Mouse (Mus musculus): ENCODE results near the gene Ptf1a.

The Ptf1a gene

DNA sequence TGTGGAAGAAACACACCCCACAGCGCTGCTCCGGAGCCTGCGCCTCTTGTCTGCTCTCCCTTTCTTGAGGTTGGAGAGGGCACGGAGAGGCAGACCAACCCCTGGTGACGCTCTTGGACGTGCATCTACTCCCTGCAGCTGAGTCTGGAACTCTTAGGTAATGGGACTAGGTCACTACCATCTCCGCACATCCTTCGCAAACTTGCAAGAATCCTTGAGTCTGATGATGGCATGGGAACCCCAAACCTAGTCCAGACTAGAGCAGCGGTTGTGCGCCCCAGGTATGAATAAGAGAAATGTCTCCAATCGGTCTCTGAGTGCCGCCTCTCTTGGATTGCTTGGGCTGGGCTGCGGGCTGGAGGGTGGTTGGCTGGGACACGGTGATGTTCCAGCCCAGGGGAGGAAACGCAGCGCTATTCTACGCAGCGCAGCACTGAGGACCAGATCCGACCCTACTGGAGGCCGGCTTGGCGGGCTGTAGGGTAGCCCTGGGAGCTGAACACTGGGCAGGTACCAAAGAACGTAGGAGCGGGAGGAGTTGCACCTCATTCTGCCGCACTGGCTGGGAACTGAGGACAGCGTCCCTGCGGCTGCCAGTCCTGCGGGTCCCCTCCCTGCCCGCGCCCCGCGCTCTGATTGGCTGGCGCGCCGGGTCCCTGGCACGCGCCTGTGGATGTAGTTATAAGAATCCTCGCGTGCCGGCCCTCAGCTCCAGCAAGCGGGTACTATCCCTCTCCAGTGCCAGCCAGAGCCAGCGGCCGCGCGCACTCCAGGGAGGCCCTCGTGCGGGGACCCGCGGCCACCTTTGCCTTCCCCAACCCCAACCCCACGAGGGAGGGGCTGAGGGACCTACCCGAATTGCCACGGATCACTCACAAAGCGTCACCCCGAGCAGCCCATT, at the start of gene Ptf1a:
TSS of gene Ptf1a (plus strand) at position 733 of the 901 bp plus-strand sequence.
- no peak for DNase-seq (ENCODE audit: low spot score in 2 of 2)

DNA sequence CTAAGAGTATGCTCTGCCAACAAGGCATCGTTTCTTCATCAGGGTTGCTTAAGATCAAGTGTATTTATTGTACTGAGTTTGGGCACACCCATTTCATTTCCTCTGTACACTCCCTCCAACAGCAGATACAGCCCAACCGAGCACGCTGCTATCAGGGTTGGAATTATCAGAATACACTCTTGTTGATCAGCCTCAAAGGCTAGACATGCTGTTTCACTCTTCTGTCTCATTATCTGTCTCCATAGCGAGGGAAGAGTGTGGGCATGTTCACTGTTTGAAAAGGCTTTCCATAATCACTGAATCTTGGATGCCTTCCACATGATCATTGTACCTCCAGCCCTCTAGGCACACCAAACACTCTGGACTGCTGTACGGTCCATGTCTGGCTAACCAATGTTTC, 40.1 kb upstream of the Ptf1a start:
- no peak for DNase-seq (ENCODE audit: low spot score in 2 of 2)

DNA sequence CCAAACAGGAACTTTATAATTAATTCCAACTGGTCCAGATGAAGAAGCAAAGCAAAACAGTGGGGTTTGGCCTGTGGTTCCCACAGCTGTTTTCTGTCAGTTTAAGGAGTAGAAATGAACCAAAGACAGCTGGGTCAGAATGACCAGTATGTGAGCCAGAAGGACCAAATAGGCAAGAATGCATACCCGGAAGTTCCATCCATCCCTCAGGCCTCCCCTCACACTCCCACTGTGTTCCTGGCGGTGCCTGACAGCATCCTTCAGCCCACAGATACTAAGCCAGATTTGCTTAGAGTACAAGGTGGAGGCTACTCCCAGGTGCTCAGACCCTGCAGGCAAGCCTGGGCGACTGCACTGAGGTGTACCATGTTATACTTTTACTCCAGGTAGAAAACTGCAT, 38.9 kb upstream of the Ptf1a start:
- DNase-seq (ENCODE audit: low spot score in 2 of 2): no peak

DNA sequence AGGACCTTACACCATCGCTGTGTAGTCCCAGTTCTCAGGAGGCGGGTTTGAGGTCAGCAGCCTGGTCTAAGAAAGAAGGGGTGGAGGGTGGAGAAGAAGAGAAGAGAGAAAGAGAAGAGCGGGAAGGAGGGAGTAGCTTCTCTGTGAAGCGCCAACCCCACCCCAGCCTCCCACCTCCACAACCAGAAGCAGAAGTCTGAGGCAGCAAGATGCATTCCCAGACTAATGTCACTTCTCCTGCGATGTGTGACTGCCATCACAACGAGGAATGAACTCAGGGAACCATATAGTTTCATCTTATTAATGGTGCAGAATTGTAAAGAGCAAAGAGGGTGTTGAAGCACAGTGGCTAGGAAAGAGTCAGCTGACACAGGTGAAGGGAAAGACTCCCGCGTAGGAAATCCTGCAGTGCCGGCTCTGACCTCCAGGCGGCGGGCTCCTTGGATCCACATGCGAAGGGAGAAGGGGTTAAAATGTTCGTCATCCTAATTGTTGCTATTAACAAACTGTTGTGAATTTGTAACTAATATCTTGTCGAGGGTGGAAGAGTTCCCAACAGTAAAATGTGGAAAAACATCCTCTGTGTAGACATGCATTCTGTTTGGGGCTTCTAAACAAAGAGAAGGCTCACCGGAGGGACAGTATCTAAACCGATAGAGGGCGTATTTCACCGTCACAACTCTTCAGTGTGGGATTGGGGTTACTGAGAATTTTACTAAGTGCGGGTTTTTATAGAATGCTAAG, 31.1 kb upstream of the Ptf1a start:
- peak in 1 of 2 experiments; percentile 25 for DNase-seq (ENCODE audit: low spot score in 2 of 2)

DNA sequence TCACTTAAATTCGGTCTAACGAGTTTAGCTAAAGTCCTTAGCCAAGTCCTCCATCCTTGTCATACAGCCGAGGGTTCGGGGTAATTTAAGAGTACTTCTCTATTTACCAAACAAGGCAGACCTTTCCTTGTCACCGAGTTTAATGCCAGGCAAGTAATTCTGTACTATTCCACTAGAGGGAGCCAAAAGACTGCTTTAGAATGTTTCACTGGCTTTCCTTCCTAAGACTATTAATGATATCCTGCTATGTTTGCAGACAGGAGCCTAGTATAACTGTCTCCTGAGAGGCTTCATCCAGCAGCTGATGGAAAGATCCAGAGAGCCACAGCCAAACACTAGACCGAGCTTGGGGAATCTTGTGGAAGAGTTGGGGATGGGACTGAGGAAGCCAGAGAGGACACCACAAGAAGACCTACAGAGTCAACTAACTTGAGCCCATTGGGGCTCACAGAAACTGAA, 30.4 kb upstream of the Ptf1a start:
- peak; percentile 34 to 52 for DNase-seq (ENCODE audit: low spot score in 2 of 2)

DNA sequence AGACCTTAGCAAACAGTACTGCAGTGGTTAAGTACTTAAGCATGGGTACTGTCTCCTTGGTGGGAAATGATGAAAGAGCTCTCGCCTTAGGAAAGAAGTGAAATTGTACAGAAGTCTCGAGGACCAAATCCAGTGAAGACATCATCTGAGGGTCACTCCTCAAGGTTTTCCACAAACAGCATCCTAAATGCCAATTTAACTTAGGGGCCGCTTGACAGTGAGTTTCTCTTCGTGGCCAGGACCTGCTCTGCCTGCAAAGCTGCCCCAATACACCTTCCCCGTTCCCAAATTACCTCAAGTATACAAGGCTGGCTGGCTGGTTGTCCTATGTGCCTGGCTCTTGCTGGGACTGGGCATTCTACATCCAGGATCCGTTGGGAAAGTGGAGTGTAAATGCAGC, 29.4 kb upstream of the Ptf1a start:
- DNase-seq (ENCODE audit: low spot score in 2 of 2): no peak

DNA sequence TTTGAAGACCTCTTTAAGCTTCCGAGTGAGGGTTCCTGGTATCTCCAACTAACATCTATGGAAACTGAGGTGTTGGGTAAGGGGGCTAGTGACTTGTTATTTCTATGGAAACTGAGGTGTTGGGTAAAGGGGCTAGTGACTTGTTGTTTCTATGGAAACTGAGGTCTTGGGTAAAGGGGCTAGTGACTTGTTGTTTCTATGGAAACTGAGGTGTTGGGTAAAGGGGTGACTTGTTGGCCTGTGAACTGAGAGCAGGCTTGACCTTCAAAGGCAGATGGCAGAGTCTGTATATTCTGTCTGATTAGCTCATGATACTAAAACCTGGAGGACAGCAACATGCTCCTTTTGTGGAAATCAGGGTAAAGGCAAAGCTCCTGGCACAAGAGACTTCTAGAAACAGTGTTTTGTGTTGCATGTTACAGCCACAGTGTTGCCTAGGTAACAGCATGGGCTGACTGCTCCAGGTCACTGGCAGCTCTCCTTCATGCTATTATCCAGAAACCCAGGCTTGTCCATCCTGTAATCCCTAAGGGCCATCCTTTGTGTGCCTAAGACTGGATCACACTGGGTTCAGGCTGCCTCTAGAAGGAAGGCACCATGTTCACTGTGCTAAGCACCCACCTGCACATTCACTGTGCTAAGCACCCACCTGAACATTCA, 25.6 kb upstream of the Ptf1a start:
- DNase-seq (ENCODE audit: low spot score in 2 of 2): no peak

DNA sequence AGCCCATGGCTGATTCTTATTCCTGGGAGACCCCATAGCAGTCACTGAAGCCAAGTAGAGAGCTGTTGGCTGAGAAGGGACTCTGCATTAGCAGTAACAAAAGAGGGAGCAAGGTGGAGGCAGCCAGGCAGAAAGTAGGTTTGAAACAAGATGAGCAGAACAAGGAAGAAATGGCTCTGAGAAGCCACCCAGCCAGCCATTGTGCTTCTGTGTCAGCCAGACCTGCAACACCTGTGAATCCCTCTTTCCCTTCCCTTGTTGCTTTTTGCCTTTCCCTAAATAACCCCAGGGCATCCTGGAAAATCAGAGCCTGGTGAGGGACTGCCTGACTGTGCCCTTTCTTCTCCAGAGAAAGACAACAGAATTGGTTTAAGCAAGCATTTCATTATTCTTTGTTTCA, 23.2 kb upstream of the Ptf1a start:
- no peak for DNase-seq (ENCODE audit: low spot score in 2 of 2)

DNA sequence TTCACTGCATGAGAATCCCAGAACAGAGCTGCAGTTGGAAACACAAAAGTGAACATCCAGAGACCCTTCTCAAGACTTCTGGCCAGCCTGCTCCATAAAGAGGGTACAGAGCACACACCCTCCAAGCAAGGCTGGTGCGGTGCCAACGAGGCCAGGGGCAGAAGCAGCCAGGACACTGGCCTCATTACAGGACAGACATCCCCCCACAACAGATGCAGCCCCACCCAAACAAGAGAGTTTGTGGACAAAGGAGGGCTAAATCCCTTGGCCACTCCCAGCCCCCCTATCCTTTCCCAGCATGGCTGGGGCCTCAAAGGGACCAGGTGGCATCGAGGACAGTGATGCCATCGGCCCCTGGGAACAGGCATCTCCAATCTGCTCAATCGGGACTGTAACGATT, 22.4 kb upstream of the Ptf1a start:
- DNase-seq (ENCODE audit: low spot score in 2 of 2): no peak

DNA sequence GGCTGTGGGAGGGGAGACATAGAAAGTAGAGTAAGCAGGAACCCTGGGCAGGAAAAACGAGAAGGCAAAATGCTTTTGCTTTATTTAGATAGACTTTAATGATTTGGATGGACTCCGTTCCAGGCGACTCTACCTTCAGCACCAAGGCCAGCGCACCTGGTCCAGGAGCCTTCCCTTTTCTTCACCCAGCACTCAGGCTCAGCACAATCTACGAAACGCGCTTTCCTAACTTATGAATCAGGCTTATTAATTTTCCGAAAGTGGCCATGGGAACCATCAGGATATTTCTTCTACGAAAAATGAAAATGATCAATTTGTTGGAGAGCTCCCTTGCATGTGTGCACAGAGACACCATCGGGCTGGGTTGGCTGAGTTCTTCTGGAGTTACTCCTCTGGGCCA, 16.4 kb upstream of the Ptf1a start:
- DNase-seq (ENCODE audit: low spot score in 2 of 2): no peak

DNA sequence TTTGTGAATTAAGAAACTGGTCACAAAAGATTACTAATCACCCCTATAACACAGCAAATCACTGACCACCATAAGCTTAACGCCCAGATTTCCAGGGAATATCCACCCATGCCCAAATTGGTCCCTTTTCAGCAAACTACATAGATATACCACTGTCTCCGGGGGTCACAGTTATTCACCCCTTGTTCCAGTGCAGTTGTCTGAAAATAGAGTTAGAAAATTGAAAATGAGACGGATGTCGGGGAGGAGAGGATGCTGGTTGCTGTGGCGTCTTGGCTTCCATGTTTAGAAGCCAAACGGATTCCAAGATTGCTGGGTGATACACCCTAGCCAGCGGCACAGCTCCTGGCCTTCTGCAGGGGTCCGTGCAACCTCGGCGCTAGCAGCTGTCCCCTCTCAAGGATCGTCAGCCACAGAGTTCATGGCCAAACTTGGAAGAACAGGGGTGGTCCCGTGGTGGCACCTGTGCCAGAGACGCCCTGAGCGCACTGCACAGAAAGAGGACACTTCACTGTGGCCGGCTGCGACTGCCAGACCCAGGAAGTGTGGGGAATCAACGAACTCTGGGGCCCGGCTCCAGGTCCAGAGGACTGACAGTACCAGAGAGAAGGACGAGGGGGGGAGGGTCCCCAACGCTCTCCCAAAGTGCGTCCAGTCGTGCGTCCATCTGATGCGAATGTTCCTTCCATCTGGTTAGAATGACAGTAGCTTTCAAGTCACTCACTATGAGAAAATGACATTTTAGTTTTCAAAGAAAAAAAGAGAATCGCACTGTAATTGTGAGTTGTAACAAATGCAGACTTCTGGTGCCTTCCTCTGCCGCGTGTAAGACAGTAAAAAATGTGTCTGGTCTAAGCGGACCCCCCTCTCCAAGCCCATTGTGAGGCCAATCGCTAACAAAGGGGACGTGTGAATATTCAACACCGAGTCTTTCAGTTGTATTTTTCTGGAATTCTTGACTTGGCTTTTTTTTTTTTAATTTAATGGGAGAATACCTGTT, 15.5 kb upstream of the Ptf1a start:
- no peak for DNase-seq (ENCODE audit: low spot score in 2 of 2)

DNA sequence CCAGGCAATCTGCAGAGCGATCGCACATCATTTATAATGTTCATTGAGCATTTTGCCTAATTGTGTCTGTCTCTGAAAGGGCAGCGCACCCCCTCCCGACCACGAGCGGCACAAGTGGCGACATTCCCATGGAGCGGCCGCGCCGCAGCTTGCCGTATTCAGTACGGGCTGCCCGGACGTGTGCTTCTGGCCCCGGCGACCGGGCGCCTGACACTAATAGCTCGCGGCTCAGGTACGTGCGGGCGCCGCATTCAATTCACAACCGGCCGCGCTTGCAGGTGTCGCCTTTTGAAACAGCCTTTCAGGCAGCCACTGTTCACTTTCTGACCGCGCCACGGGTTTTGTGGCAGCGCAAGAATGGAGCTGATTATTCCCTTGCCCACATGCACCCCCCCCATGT, 14.7 kb upstream of the Ptf1a start:
- no peak for DNase-seq (ENCODE audit: low spot score in 2 of 2)

DNA sequence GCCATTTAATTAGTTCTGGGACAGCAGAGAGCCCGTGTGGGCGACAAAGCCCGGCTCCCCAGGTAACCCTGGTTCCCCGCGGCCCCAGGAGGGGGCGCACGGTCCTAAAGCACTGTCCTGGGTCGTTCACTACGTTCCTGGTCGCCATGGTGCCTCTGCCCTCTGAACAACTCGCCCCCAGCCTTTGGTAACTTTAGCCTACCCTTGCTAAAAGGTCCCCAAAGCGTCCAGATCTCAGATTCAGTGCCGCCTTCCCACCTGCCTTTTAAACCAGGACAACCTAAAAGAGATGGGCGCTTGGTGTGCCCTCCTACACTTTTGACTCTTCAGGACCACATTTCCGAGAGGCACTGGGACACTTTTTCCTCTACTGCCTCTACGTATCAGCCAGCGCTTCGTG, 14.3 kb upstream of the Ptf1a start:
- DNase-seq (ENCODE audit: low spot score in 2 of 2): no peak

DNA sequence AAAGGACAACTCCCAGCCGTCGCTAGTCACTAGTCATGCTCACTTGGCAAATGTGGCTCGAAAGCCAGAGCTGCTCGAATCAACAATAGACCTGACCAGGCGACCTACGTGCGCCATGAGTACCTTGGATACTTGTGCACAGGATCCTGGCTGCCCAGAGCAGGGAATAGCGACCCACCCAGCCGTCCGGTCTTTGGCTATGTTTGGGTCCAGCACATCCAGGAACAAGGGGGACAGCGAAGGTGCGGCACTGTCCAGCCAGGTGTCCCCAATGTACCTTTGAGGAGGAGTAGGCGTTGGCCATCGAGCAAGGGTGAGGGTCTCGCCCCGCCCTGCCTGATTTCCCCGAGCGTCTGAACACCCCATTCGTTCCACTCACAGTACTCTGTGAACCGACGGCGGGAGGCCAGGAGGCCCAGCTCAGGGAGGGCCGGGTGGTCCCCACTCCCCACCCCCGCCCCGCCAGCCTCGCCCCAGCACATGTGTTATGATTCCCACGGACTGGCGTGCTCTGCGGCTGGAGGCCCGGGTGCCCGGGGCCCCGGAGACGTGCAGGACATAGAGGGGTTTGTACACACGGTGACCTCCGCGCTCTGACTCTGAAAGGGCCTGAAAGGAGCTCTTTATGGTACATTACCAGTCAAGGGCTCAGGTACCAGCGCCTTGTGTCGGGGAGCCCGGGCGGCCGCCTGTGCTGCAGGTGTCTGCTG, 13.7 kb upstream of the Ptf1a start:
- DNase-seq (ENCODE audit: low spot score in 2 of 2): no peak

DNA sequence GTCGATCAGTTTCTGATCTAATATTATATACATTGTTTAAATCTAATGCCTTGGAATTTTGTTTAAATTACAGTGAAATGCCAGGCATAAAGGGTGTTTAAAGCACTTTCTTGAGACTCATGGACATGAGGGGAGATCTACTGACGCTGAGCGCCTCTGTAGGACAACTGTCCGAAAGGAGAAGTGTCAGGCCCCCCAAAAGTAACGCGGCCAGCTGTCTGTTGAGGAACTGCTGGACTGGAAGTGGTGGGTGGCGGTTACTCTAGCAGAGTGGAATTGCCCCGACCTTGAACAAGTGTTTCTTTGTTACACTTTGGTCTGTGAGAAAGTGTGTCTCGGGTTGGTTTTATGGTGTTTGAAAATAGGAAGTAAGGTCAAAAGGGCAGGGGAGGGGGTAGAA, 1.1 kb upstream of the Ptf1a start:
- DNase-seq (ENCODE audit: low spot score in 2 of 2): no peak

DNA sequence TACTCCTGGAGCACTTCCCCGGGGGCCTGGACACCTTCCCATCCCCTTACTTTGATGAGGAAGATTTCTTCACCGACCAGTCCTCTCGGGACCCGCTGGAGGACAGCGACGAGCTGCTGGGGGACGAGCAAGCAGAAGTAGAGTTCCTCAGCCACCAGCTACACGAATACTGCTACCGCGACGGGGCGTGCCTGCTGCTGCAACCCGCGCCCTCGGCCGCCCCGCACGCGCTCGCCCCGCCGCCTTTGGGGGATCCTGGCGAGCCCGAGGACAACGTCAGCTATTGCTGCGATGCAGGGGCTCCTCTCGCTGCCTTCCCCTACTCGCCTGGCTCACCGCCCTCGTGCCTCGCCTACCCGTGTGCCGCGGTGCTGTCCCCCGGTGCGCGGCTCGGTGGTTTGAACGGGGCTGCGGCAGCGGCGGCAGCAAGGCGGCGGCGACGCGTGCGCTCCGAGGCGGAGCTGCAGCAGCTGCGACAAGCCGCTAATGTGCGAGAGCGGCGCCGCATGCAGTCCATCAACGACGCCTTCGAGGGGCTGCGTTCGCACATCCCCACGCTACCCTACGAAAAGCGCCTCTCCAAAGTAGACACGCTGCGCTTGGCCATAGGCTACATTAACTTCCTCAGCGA, 523 bp downstream of the Ptf1a start:
- no peak for DNase-seq (ENCODE audit: low spot score in 2 of 2)

DNA sequence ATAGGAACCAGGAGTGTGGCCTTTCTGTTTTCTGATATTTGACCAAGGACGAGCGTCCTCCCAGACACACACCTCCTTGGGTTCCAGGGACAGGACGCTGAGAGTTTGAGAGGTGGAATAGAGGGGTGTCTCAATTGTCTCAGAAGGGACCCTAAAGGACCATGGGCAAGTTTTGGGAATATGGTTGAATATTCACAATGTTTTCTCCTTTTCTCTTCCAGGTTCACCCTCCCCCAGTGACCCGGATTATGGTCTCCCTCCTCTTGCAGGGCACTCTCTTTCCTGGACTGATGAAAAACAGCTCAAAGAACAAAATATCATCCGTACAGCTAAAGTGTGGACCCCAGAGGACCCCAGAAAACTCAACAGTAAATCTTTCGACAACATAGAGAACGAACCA, 1.3 kb downstream of the Ptf1a start:
- DNase-seq (ENCODE audit: low spot score in 2 of 2): no peak

DNA sequence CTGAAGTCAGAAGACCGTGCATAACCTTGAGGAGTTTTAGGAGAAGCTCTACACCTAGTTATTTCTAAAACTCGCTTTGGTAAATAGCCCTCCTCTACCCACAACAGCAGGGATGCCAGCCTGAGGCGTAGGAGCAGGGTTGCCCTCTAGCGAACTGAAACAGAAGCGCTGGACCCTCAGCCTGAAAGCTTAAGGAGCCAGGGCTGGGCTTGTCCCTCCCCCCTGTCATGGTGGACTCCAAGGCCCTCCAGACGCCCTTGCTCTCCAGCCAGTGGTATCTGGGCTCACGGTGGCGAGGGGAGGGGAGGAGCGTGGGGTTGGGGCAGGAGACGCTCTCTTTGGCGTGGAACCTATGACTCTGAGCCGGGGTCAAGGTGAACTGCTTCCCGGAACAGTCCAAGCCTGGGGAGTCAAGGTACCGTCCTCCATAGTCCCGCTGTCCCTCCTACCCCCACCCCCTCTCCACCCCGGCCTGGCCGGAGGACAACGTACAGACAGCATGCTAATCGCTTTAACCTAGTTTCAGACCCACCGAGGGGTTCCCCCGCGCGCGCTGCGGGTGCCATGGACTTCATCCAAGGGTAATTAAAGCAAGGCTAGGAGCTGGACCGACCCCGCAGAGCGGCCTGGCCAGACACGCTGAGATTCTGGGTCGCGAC, 2.7 kb downstream of the Ptf1a start:
- no peak for DNase-seq (ENCODE audit: low spot score in 2 of 2)

DNA sequence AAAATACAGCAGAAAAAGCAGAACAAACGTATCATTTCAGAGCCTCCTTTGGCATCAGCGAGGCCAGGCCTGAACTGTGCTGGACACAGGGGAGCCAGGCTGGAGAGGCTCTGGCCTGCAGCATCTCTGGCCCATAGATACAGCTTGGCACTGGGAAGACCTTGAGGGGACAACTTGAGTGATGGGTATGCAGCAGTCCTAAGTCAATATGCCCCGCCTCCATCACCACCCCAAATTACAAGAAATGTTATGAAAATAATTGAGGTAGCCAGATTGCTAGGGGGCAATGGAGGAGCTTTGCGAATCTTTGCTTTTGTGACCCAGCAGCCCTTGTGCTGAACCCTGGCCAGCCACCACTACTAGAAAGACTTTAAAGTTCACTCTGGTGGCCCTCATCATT, 3.8 kb downstream of the Ptf1a start:
- DNase-seq (ENCODE audit: low spot score in 2 of 2): no peak

Measured in spleen, postnatal 36 days (tissue).